Mouse (Mus musculus): ENCODE measurements around the gene Pecr. TPM values are rescaled to one million over a fixed set of nuclear protein-coding genes. Genes with fewer than 3 reads are reported as not detected.

Gene Pecr
- total RNA-seq (2014; rRNA removed) (4.6 and 7.5 TPM in 2 replicates), polyA plus RNA-seq (2015; fragmentation: Nextera tagmentation; extraction: Ambion mirVana) (8.0 and 11.9 TPM in 2 replicates)

DNA sequence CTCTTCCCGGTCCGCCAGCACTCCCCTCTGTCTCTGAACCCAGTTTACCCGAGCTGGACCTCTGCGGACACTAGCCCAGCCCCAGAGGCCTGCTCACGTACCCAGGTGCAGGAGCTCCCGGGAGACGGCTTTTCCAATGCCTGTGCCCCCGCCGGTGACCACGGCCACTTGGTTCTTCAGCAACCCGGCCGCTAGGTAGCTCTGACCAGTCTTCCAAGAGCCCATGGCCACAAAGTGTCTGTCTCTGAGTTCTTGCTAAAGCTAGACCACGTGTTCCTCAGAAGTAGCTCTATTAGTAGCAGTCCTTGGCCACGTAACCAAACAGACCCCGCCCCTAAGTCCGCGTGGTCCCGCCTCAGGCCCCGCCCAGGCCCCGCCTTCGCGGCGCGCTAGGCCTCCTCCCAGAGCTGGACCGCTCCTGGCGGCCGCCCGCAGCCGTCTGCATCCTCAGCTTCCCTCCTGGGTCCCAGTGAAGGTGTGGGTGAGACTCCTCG lies at the start of gene Pecr, which contains the start of gene Tmem169:
Pecr (minus strand) TSS at position 323 of the 494 bp plus-strand sequence.
Tmem169 (plus strand) TSS at position 378 of the 494 bp plus-strand sequence.
- peak within 1 kb of the TSS; percentile 59 for H3K4me3 ChIP-seq (ENCODE audit: low read depth, low read length)
- under 1% methylated on average over 30 of the region's 30 CpGs for WGBS
- H3K27me3 ChIP-seq (ENCODE audit: insufficient read depth, low read length): no peaks in the 10 kb centered on the region
- peak within 1 kb of the TSS; percentile 72 for H3K9ac ChIP-seq
- peak; percentile 46 for TF ChIP-seq CTCF (IDR thresholded peaks at IDR 0.05; ENCODE audit: low read depth)
- peak within 1 kb of the TSS; percentile 85 for H3K27ac ChIP-seq (ENCODE audit: low read depth, low read length)
- no peaks in the 10 kb centered on the region for H3K9me3 ChIP-seq (ENCODE audit: low read length)
- ATAC-seq (peak; percentile 98), DNase-seq (peak; percentile 95)
- H3K4me2 ChIP-seq (ENCODE audit: low read depth): peak within 1 kb of the TSS; percentile 98
- no peaks in the 10 kb centered on the region for H3K36me3 ChIP-seq (ENCODE audit: insufficient read depth)
- peaks cover 14% of the 10 kb centered on the region for H3K4me1 ChIP-seq (ENCODE audit: insufficient read depth)

DNA sequence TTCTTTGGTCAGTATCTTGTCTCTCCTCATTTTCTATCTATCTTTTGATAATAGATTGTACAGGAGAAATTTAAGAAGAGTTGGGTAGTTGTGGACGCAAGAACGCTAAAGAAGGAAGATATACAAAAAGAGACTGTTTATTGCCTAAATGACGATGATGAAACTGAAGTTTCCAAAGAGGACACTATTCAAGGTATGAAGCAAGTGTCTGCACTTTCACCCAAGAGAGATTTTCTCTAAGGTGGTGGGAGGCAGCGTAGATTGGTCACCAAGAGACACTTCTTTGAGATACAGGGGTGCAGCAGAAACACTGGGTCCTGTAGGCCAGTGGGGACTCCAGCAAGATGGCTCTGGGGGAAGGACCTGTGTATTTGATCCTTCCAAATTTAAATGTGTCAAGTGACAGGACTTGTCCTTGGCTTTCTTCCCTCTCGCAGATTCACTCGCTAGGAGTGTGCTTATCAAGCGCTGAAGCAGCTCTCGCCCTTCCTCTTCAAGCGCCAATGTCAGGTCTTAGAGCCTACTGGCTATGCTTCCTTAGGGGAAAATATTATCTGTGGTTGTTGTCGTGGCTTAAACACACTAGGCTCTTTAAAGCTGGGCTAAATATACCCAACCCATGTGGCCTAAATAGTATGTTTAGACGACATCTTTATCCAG lies 42.2 kb upstream of the Pecr start:
- H3K9me3 ChIP-seq (ENCODE audit: low read length): no peaks in the 10 kb centered on the region
- no peak overlapping the region for H3K4me3 ChIP-seq (ENCODE audit: low read depth, low read length)
- no peak overlapping the region for H3K27ac ChIP-seq (ENCODE audit: low read depth, low read length)
- ATAC-seq (no peak), DNase-seq (no peak)
- H3K4me1 ChIP-seq (ENCODE audit: insufficient read depth): no peaks in the 10 kb centered on the region
- H3K36me3 ChIP-seq (ENCODE audit: insufficient read depth): peaks cover 17% of the 10 kb centered on the region
- 92% methylated on average over 11 of the region's 11 CpGs for WGBS
- H3K9ac ChIP-seq: no peak overlapping the region
- H3K27me3 ChIP-seq (ENCODE audit: insufficient read depth, low read length): no peaks in the 10 kb centered on the region
- H3K4me2 ChIP-seq (ENCODE audit: low read depth): no peak overlapping the region
- TF ChIP-seq CTCF (IDR thresholded peaks at IDR 0.05; ENCODE audit: low read depth): no peak

DNA sequence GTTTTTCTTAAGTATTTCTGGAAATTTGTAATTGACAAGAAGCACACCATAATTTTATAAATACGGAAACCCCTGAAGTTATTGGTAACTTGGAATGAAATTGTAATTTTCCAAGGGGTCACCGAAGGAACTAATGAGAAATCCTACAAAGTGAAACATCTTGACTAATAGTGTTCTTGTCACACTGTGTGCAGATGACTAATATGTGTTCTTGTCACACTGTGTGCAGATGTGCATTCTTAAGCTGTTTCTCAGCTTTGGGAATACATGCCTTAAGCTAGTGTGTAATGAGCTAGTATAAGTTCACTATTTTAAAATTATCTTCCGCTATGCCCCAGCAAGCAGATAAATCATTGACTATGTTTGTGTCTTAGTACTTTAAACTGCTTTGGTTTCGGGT lies 39.1 kb upstream of the Pecr start:
- TF ChIP-seq CTCF (IDR thresholded peaks at IDR 0.05; ENCODE audit: low read depth): no peak
- 95% methylated on average over 4 of the region's 4 CpGs for WGBS
- peaks cover 12% of the 10 kb centered on the region for H3K36me3 ChIP-seq (ENCODE audit: insufficient read depth)
- no peaks in the 10 kb centered on the region for H3K4me1 ChIP-seq (ENCODE audit: insufficient read depth)
- H3K4me2 ChIP-seq (ENCODE audit: low read depth): no peak overlapping the region
- H3K27ac ChIP-seq (ENCODE audit: low read depth, low read length): no peak overlapping the region
- no peaks in the 10 kb centered on the region for H3K27me3 ChIP-seq (ENCODE audit: insufficient read depth, low read length)
- no peaks in the 10 kb centered on the region for H3K9me3 ChIP-seq (ENCODE audit: low read length)
- DNase-seq (no peak), ATAC-seq (no peak)
- no peak overlapping the region for H3K4me3 ChIP-seq (ENCODE audit: low read depth, low read length)
- H3K9ac ChIP-seq: no peak overlapping the region

DNA sequence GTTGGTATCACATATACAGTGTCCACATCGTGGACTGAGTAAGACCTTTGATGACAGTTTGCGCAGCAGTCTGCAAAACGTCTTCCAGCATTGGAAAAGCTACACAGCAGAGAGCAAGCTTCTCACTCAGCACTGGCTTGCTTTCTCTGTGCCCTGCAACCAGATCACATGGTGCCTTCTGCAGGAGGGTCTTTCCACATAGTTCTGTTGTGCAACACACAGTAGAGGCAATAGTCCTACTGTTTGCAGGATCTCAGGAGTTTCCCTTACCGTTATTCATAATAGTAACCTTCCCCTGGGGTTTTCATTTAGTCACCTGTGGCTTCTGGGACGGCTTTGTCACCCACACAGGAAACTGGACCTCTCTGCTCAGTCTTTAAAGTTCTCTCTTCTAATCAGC lies 36.6 kb upstream of the Pecr start:
- ATAC-seq (no peak), DNase-seq (no peak)
- Histone ChIP-seq H3K9ac (no peak overlapping the region), H3K9me3 (ENCODE audit: low read length) (no peaks in the 10 kb centered on the region), H3K4me3 (ENCODE audit: low read depth, low read length) (no peak overlapping the region), H3K4me1 (ENCODE audit: insufficient read depth) (no peaks in the 10 kb centered on the region), H3K27me3 (ENCODE audit: insufficient read depth, low read length) (no peaks in the 10 kb centered on the region), H3K36me3 (ENCODE audit: insufficient read depth) (no peaks in the 10 kb centered on the region; the same call in 1 of the 2 replicates), H3K27ac (ENCODE audit: low read depth, low read length) (no peak overlapping the region), H3K4me2 (ENCODE audit: low read depth) (no peak overlapping the region)
- no peak for TF ChIP-seq CTCF (IDR thresholded peaks at IDR 0.05; ENCODE audit: low read depth)
- WGBS: 95% methylated on average over 5 of the region's 5 CpGs

DNA sequence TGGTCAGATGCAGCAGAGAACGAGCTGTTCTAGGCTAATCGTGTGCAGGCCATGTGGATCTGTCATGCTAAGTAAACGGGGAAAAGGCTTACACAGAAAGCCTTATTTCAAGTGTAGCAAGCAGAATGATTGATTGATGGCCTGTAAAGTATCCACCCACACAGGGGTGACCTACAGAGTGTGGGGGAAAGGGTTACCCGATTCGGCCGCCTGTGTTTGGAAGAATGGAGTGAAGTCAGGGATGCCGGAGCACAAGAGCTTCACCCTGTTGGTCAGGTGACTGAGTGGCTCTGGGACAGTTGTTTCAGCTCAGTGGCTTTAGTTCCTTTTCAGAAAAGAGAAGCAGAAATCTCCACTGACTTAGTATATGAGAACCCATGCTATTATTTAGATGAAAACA lies 32.8 kb upstream of the Pecr start:
- H3K27me3 ChIP-seq (ENCODE audit: insufficient read depth, low read length): no peaks in the 10 kb centered on the region
- H3K4me3 ChIP-seq (ENCODE audit: low read depth, low read length): no peak overlapping the region
- TF ChIP-seq CTCF (IDR thresholded peaks at IDR 0.05; ENCODE audit: low read depth): no peak
- ATAC-seq (no peak), DNase-seq (no peak)
- 77% methylated on average over 7 of the region's 7 CpGs for WGBS
- no peaks in the 10 kb centered on the region for H3K9me3 ChIP-seq (ENCODE audit: low read length)
- no peak overlapping the region for H3K27ac ChIP-seq (ENCODE audit: low read depth, low read length)
- H3K9ac ChIP-seq: no peak overlapping the region
- H3K4me2 ChIP-seq (ENCODE audit: low read depth): no peak overlapping the region
- H3K4me1 ChIP-seq (ENCODE audit: insufficient read depth): no peaks in the 10 kb centered on the region
- peaks cover 3% of the 10 kb centered on the region; the same call in 1 of the 2 replicates for H3K36me3 ChIP-seq (ENCODE audit: insufficient read depth)

DNA sequence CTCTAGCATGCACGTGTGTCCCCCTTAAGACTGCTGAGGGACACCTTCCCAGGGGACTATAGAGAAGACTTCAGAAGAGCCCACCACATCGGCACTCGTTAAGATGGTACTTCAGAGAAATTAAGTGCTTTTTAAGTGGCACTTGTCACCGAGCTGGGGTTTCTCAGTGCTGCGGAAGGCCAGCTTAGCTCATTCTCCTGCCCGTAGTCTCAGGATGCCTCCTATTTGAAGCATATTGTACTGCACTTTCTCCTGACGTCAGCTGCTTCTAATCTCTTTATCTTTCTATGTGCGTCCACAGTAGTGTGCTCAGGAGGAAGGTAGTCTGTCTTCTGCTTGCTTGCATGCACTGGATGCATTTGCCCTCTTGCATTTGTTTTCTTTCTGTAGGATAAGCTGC lies 32.3 kb upstream of the Pecr start:
- 58% methylated on average over 8 of the region's 8 CpGs for WGBS
- Histone ChIP-seq H3K27ac (ENCODE audit: low read depth, low read length) (no peak overlapping the region), H3K9me3 (ENCODE audit: low read length) (no peaks in the 10 kb centered on the region), H3K9ac (no peak overlapping the region), H3K4me3 (ENCODE audit: low read depth, low read length) (no peak overlapping the region), H3K36me3 (ENCODE audit: insufficient read depth) (peaks cover 7% of the 10 kb centered on the region; the same call in 1 of the 2 replicates), H3K27me3 (ENCODE audit: insufficient read depth, low read length) (no peaks in the 10 kb centered on the region), H3K4me2 (ENCODE audit: low read depth) (no peak overlapping the region), H3K4me1 (ENCODE audit: insufficient read depth) (no peaks in the 10 kb centered on the region)
- no peak for TF ChIP-seq CTCF (IDR thresholded peaks at IDR 0.05; ENCODE audit: low read depth)
- ATAC-seq (no peak), DNase-seq (no peak)

DNA sequence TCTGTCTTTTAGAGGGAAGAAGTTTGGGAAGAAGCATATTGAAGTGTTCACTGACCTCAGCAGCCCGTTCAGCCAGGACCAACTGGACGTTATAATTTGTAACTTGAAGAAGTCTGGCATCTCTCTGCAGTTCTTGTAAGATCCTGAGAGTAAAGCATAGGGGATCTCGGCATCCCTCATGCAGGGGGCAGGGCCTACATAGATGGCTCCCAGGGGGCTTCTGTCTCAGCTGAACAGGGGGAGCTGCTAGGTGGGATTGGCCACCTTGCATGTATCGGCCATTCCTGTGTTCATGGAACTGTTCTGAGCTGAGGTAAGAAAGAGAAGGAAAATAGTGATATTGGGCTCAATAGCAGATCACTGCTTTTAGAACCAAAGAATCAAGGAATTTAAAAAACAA lies 31.3 kb upstream of the Pecr start:
- H3K4me1 ChIP-seq (ENCODE audit: insufficient read depth): no peaks in the 10 kb centered on the region
- no peak overlapping the region for H3K27ac ChIP-seq (ENCODE audit: low read depth, low read length)
- H3K36me3 ChIP-seq (ENCODE audit: insufficient read depth): peaks cover 7% of the 10 kb centered on the region; the same call in 1 of the 2 replicates
- H3K9ac ChIP-seq: no peak overlapping the region
- no peaks in the 10 kb centered on the region for H3K27me3 ChIP-seq (ENCODE audit: insufficient read depth, low read length)
- H3K4me3 ChIP-seq (ENCODE audit: low read depth, low read length): no peak overlapping the region
- H3K9me3 ChIP-seq (ENCODE audit: low read length): no peaks in the 10 kb centered on the region
- 90% methylated on average over 4 of the region's 4 CpGs for WGBS
- DNase-seq (no peak), ATAC-seq (no peak)
- H3K4me2 ChIP-seq (ENCODE audit: low read depth): no peak overlapping the region
- no peak for TF ChIP-seq CTCF (IDR thresholded peaks at IDR 0.05; ENCODE audit: low read depth)

Measured in forebrain, postnatal 0 days (tissue).